Mouse (Mus musculus): ENCODE measurements at regions not wholly inside any gene's neighbourhood (a gene's known extent, or its start where the extent isn't known, plus 50 kb on each side); places are given as distances from the start of the nearest gene placed in this dataset.
"Not testable (repeated sequence)": the region's sequence is repeated elsewhere in the genome, so short reads cannot be mapped to it uniquely, and the experiment has no call there.

- H3K27ac ChIP-seq = no peak overlapping the region
- H3K9ac ChIP-seq (replicated peaks) = no peak overlapping the region
- WGBS = 76% methylated on average over 7 of the region's 7 CpGs
- ATAC-seq = no peak
- no peak overlapping the region for H3K4me2 ChIP-seq (replicated peaks)
- H3K4me3 ChIP-seq (replicated peaks) = no peak overlapping the region
- H3K9me3 ChIP-seq = no peaks in the 10 kb centered on the region
- H3K36me3 ChIP-seq = no peaks in the 10 kb centered on the region
- H3K4me1 ChIP-seq (replicated peaks) = peaks cover 9% of the 10 kb centered on the region; the same call in 1 of the 2 replicates
- no peaks in the 10 kb centered on the region for H3K27me3 ChIP-seq
These were observed 84.2 kb upstream of the Klf13 start for GRCm38 (mm10) chr7:64022711-64023468.

- ATAC-seq = peak; percentile 74
- Histone ChIP-seq H3K4me2 (replicated peaks) (no peak overlapping the region), H3K36me3 (no peaks in the 10 kb centered on the region), H3K27ac (no peak overlapping the region), H3K4me1 (replicated peaks) (peaks cover 9% of the 10 kb centered on the region; the same call in 1 of the 2 replicates), H3K9me3 (no peaks in the 10 kb centered on the region), H3K27me3 (no peaks in the 10 kb centered on the region), H3K9ac (replicated peaks) (0 out of 2 replicates have a peak overlapping the region, but pooled peaks have one; percentile 17), H3K4me3 (replicated peaks) (no peak overlapping the region)
- WGBS = 69% methylated on average over 9 of the region's 9 CpGs
These were observed 82.8 kb upstream of the Klf13 start for GRCm38 (mm10) chr7:64021241-64022108.

- Histone ChIP-seq H3K4me3 (replicated peaks) (no peak overlapping the region), H3K36me3 (no peaks in the 10 kb centered on the region), H3K4me2 (replicated peaks) (no peak overlapping the region), H3K4me1 (replicated peaks) (peaks cover 9% of the 10 kb centered on the region; the same call in 1 of the 2 replicates), H3K9me3 (no peaks in the 10 kb centered on the region), H3K27me3 (no peaks in the 10 kb centered on the region), H3K9ac (replicated peaks) (no peak overlapping the region), H3K27ac (no peak overlapping the region)
- 51% methylated on average over 3 of the region's 3 CpGs for WGBS
- ATAC-seq = no peak
These were observed 79.4 kb upstream of the Klf13 start for GRCm38 (mm10) chr7:64018107-64018506.

GRCm38 (mm10) chr7:64016874-64017273 is 78.2 kb upstream of the Klf13 start:
- 84% methylated on average over 3 of the region's 3 CpGs for WGBS
- no peak overlapping the region for H3K4me3 ChIP-seq (replicated peaks)
- H3K27me3 ChIP-seq = no peaks in the 10 kb centered on the region
- no peak overlapping the region for H3K4me2 ChIP-seq (replicated peaks)
- H3K9ac ChIP-seq (replicated peaks) = no peak overlapping the region
- peaks cover 7% of the 10 kb centered on the region; the same call in 1 of the 2 replicates for H3K4me1 ChIP-seq (replicated peaks)
- no peaks in the 10 kb centered on the region for H3K9me3 ChIP-seq
- H3K36me3 ChIP-seq = no peaks in the 10 kb centered on the region
- ATAC-seq = no peak
- no peak overlapping the region for H3K27ac ChIP-seq

GRCm38 (mm10) chr7:64015136-64015535 is 76.4 kb upstream of the Klf13 start:
- not testable (repeated sequence) for H3K4me3 ChIP-seq (replicated peaks); H3K4me2 ChIP-seq (replicated peaks); H3K27me3 ChIP-seq; ATAC-seq; H3K4me1 ChIP-seq (replicated peaks); H3K9ac ChIP-seq (replicated peaks); H3K27ac ChIP-seq; H3K9me3 ChIP-seq; H3K36me3 ChIP-seq
- 92% methylated on average over 2 of the region's 2 CpGs for WGBS

GRCm38 (mm10) chr7:64014227-64014626 is 75.5 kb upstream of the Klf13 start:
- H3K27me3 ChIP-seq = no peaks in the 10 kb centered on the region
- no peaks in the 10 kb centered on the region for H3K36me3 ChIP-seq
- no peak overlapping the region for H3K4me2 ChIP-seq (replicated peaks)
- no peak for ATAC-seq
- H3K4me1 ChIP-seq (replicated peaks) = no peaks in the 10 kb centered on the region
- no peak overlapping the region for H3K9ac ChIP-seq (replicated peaks)
- H3K27ac ChIP-seq = no peak overlapping the region
- H3K4me3 ChIP-seq (replicated peaks) = no peak overlapping the region
- WGBS = 85% methylated on average over 7 of the region's 7 CpGs
- no peaks in the 10 kb centered on the region for H3K9me3 ChIP-seq

- 86% methylated on average over 5 of the region's 5 CpGs for WGBS
These were observed 74.4 kb upstream of the Klf13 start for GRCm38 (mm10) chr7:64013023-64013547.

GRCm38 (mm10) chr7:64012268-64012601 is 73.5 kb upstream of the Klf13 start:
- Histone ChIP-seq H3K9me3 (no peaks in the 10 kb centered on the region), H3K9ac (replicated peaks) (no peak overlapping the region)
- WGBS = 89% methylated on average over 8 of the region's 8 CpGs

More at GRCm38 (mm10) chr7:64013023-64013547, 74.4 kb upstream of the Klf13 start:
- H3K4me2 ChIP-seq (replicated peaks) = no peak overlapping the region
- H3K36me3 ChIP-seq = no peaks in the 10 kb centered on the region
- no peak for ATAC-seq
- no peak overlapping the region for H3K27ac ChIP-seq
- no peak overlapping the region for H3K9ac ChIP-seq (replicated peaks)
- H3K4me3 ChIP-seq (replicated peaks) = no peak overlapping the region
- no peaks in the 10 kb centered on the region for H3K27me3 ChIP-seq
- no peaks in the 10 kb centered on the region for H3K4me1 ChIP-seq (replicated peaks)
- H3K9me3 ChIP-seq = no peaks in the 10 kb centered on the region

GRCm38 (mm10) chr7:64011563-64012267 is 73.0 kb upstream of the Klf13 start:
- Histone ChIP-seq H3K9ac (replicated peaks) (no peak overlapping the region), H3K4me3 (replicated peaks) (no peak overlapping the region), H3K27ac (no peak overlapping the region), H3K4me1 (replicated peaks) (no peaks in the 10 kb centered on the region), H3K4me2 (replicated peaks) (no peak overlapping the region), H3K27me3 (no peaks in the 10 kb centered on the region), H3K36me3 (no peaks in the 10 kb centered on the region), H3K9me3 (no peaks in the 10 kb centered on the region)
- 83% methylated on average over 13 of the region's 13 CpGs for WGBS
- no peak for ATAC-seq

More at GRCm38 (mm10) chr7:64012268-64012601, 73.5 kb upstream of the Klf13 start:
- H3K4me3 ChIP-seq (replicated peaks) = no peak overlapping the region
- no peak overlapping the region for H3K4me2 ChIP-seq (replicated peaks)
- no peaks in the 10 kb centered on the region for H3K4me1 ChIP-seq (replicated peaks)
- ATAC-seq = no peak
- no peaks in the 10 kb centered on the region for H3K36me3 ChIP-seq
- no peaks in the 10 kb centered on the region for H3K27me3 ChIP-seq
- no peak overlapping the region for H3K27ac ChIP-seq

- no peaks in the 10 kb centered on the region for H3K36me3 ChIP-seq
- no peaks in the 10 kb centered on the region for H3K9me3 ChIP-seq
- 88% methylated on average over 3 of the region's 3 CpGs for WGBS
- no peak overlapping the region for H3K4me3 ChIP-seq (replicated peaks)
- no peaks in the 10 kb centered on the region for H3K4me1 ChIP-seq (replicated peaks)
- H3K27ac ChIP-seq = no peak overlapping the region
- H3K9ac ChIP-seq (replicated peaks) = no peak overlapping the region
- H3K27me3 ChIP-seq = no peaks in the 10 kb centered on the region
- ATAC-seq = no peak
- H3K4me2 ChIP-seq (replicated peaks) = no peak overlapping the region
These were observed 71.9 kb upstream of the Klf13 start for GRCm38 (mm10) chr7:64010640-64011039.

- H3K4me2 ChIP-seq (replicated peaks) = no peak overlapping the region
- H3K27me3 ChIP-seq = no peaks in the 10 kb centered on the region
- H3K36me3 ChIP-seq = no peaks in the 10 kb centered on the region
- H3K4me1 ChIP-seq (replicated peaks) = no peaks in the 10 kb centered on the region
- WGBS = 90% methylated on average over 3 of the region's 3 CpGs
- no peak overlapping the region for H3K27ac ChIP-seq
- no peak for ATAC-seq
- no peak overlapping the region for H3K4me3 ChIP-seq (replicated peaks)
- no peak overlapping the region for H3K9ac ChIP-seq (replicated peaks)
- no peaks in the 10 kb centered on the region for H3K9me3 ChIP-seq
These were observed 69.1 kb upstream of the Klf13 start for GRCm38 (mm10) chr7:64007766-64008165.

GRCm38 (mm10) chr7:64006935-64007334 is 68.2 kb upstream of the Klf13 start:
- Histone ChIP-seq H3K4me3 (replicated peaks) (no peak overlapping the region), H3K4me2 (replicated peaks) (no peak overlapping the region), H3K27me3 (no peaks in the 10 kb centered on the region), H3K27ac (no peak overlapping the region), H3K36me3 (no peaks in the 10 kb centered on the region), H3K4me1 (replicated peaks) (no peaks in the 10 kb centered on the region), H3K9ac (replicated peaks) (no peak overlapping the region), H3K9me3 (no peaks in the 10 kb centered on the region)
- WGBS = 88% methylated on average over 4 of the region's 4 CpGs
- no peak for ATAC-seq
